Mouse (Mus musculus) liver, postnatal 0 days (tissue): Measurements from ENCODE around the gene Odf4.

Experiments
- CTCF ChIP-seq: sonication (generic); IDR thresholded peaks from 2 replicates; pipeline ENCODE4 v1.5.1; 2016; ENCODE audit warnings: antibody characterized with exemption, low read depth
- EP300 ChIP-seq: IDR thresholded peaks from 2 replicates; pipeline ENCODE4 v1.6.1; 2016; ENCODE audit warnings: antibody characterized with exemption, low read depth, mild to moderate bottlenecking

DNA sequence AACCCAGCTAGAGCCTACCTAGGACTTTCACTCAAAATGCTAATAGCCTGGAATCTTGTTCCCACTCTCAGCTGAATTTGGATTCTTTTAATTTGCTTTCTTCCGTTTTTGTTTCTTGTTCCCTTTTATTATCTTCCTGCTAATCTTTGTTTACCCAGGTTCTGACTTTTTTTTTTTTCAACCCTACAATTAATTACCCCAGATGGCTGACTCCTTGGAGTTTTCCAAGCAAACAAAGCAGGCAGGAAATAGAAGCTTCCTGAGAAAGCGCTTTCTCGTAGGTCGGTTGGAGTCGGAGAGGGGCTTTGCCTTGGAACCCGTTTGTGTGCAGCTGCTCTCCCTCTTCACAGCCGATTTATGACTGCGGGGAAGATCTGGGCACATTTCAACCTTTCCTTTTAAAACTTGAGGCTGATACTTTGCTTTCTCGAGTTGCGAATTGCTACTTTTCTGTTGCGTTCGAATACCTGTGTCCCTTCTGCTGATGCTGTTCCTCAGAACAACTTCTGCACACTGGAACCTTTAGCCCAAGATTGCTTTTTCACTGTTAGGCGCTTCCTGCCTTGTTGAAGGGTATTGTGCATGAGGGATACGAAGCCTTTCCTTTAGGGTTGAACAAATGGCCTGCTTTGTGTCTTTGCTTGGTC, 15.2 kb downstream of the Odf4 start:
- TF ChIP-seq CTCF, result no peak
- no peak for TF ChIP-seq EP300
